Mouse (Mus musculus): ENCODE results near the gene Rab7b. TPM values are rescaled to one million over a fixed set of nuclear protein-coding genes. Genes with fewer than 3 reads are reported as not detected.

Rab7b gene
- 0.97 and 1.3 TPM in 2 replicates for polyA plus RNA-seq (2016; fragmentation: Nextera tagmentation; extraction: Ambion mirVana)

GRCm38 (mm10) chr1:131688475-131688874, at the start of gene Rab7b:
TSS of gene Rab7b (plus strand) at chr1:131688695.
- H3K27ac ChIP-seq = no peak within 1 kb of the TSS
- no peaks in the 10 kb centered on the region for H3K36me3 ChIP-seq
- whole genome bisulfite sequencing = 64% methylated on average over 8 of the region's 8 CpGs
- no peak within 1 kb of the TSS for H3K4me3 ChIP-seq (replicated peaks)
- no peaks in the 10 kb centered on the region for H3K27me3 ChIP-seq
- H3K4me1 ChIP-seq (replicated peaks) = no peaks in the 10 kb centered on the region
- no peaks in the 10 kb centered on the region for H3K9me3 ChIP-seq
- H3K9ac ChIP-seq (replicated peaks) = no peak within 1 kb of the TSS
- ATAC-seq (ENCODE audit: insufficient number of reproducible peaks, insufficient read depth, low FRiP score, low TSS enrichment, low read depth) = no peak
- H3K4me2 ChIP-seq = no peak within 1 kb of the TSS

DNA sequence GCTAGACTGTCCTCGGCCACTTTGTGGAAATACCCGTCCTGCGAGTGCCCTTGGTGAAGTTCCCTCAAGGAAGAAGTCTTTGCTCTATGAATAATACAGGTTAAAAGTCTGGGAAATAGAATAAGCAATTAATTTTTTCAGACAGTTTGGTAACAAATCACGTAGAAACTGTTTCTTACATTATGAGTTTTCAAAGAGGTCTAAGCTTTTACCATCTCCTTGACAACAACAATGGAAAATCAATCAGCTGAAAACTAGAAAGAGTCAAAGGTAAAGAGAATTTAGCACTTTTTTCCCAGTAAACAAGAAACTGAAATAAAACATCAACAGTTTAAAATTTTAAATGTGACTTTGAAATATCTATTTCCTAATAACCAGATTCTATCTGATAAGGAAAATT, 48.4 kb upstream of the Rab7b start:
- ATAC-seq (ENCODE audit: insufficient number of reproducible peaks, insufficient read depth, low FRiP score, low TSS enrichment, low read depth) = no peak
- Histone ChIP-seq H3K4me2 (no peak overlapping the region), H3K36me3 (no peaks in the 10 kb centered on the region), H3K27ac (no peak overlapping the region), H3K4me1 (replicated peaks) (no peaks in the 10 kb centered on the region), H3K27me3 (no peaks in the 10 kb centered on the region), H3K9me3 (no peaks in the 10 kb centered on the region), H3K4me3 (replicated peaks) (no peak overlapping the region), H3K9ac (replicated peaks) (no peak overlapping the region)
- 83% methylated on average over 4 of the region's 4 CpGs for WGBS

DNA sequence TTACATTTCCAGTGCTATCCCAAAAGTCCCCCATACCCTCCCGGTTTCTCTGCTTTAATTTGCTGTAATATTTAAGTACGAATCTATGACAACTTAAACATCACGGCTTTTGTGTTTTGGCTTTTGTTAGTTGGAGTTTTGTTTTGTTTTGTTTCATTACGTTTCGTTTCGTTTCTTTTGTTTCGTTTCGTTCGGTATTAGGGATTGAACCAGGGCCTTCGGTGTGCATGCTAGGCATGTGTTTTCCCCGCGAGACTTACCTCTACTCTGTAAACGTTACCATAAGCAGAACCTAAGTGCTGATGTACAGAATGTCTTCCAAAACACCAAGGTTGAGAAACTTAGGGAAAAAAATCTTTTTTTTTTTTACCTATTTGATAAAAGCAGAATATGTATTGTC, 46.9 kb upstream of the Rab7b start:
- Histone ChIP-seq H3K36me3 (no peaks in the 10 kb centered on the region), H3K27me3 (no peaks in the 10 kb centered on the region), H3K9ac (replicated peaks) (no peak overlapping the region), H3K9me3 (no peaks in the 10 kb centered on the region), H3K4me3 (replicated peaks) (no peak overlapping the region), H3K27ac (no peak overlapping the region), H3K4me1 (replicated peaks) (no peaks in the 10 kb centered on the region), H3K4me2 (no peak overlapping the region)
- 93% methylated on average over 13 of the region's 13 CpGs for WGBS
- no peak for ATAC-seq (ENCODE audit: insufficient number of reproducible peaks, insufficient read depth, low FRiP score, low TSS enrichment, low read depth)

DNA sequence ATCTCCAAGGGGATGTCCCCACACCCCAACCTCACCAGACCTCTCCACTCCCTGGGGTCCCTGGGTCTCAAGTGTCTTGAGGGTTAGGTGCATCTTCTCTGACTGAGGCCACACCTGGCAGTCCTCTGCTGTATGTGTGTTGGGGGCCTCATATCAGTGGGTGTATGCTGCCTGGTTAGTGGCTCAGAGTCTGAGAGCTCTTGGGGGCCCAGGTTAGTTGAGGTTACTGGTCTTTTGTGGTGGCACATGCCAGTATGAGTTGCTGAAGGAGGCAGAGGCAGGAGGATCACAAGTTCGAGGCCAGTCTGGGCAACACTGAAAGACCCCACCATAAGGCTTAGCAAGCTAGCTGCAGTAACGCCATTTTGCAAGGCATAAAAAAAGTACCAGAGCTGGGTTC, 46.2 kb upstream of the Rab7b start:
- Histone ChIP-seq H3K4me1 (replicated peaks) (no peaks in the 10 kb centered on the region), H3K27ac (no peak overlapping the region), H3K4me2 (no peak overlapping the region), H3K9me3 (no peaks in the 10 kb centered on the region), H3K27me3 (no peaks in the 10 kb centered on the region), H3K9ac (replicated peaks) (no peak overlapping the region), H3K36me3 (no peaks in the 10 kb centered on the region), H3K4me3 (replicated peaks) (no peak overlapping the region)
- no peak for ATAC-seq (ENCODE audit: insufficient number of reproducible peaks, insufficient read depth, low FRiP score, low TSS enrichment, low read depth)
- 89% methylated on average over 2 of the region's 2 CpGs for WGBS

- 0 out of 2 replicates have a peak, but pooled peaks cover 5% of the 10 kb centered on the region for H3K4me1 ChIP-seq (replicated peaks)
- H3K4me3 ChIP-seq (replicated peaks) = no peak overlapping the region
- H3K36me3 ChIP-seq = no peaks in the 10 kb centered on the region
- no peak overlapping the region for H3K4me2 ChIP-seq
- 79% methylated on average over 12 of the region's 12 CpGs for WGBS
- no peaks in the 10 kb centered on the region for H3K27me3 ChIP-seq
- no peak for ATAC-seq (ENCODE audit: insufficient number of reproducible peaks, insufficient read depth, low FRiP score, low TSS enrichment, low read depth)
- H3K9ac ChIP-seq (replicated peaks) = no peak overlapping the region
- H3K27ac ChIP-seq = no peak overlapping the region
- H3K9me3 ChIP-seq = no peaks in the 10 kb centered on the region
Observed at GRCm38 (mm10) chr1:131652670-131653443, 35.6 kb upstream of the Rab7b start.

GRCm38 (mm10) chr1:131655601-131656000, 32.9 kb upstream of the Rab7b start:
- no peak overlapping the region for H3K4me2 ChIP-seq
- WGBS = 84% methylated on average over 6 of the region's 6 CpGs
- ATAC-seq (ENCODE audit: insufficient number of reproducible peaks, insufficient read depth, low FRiP score, low TSS enrichment, low read depth) = no peak
- no peak overlapping the region for H3K4me3 ChIP-seq (replicated peaks)
- H3K27me3 ChIP-seq = no peaks in the 10 kb centered on the region
- H3K36me3 ChIP-seq = no peaks in the 10 kb centered on the region
- no peaks in the 10 kb centered on the region for H3K9me3 ChIP-seq
- H3K27ac ChIP-seq = no peak overlapping the region
- 0 out of 2 replicates have a peak, but pooled peaks cover 5% of the 10 kb centered on the region for H3K4me1 ChIP-seq (replicated peaks)
- H3K9ac ChIP-seq (replicated peaks) = no peak overlapping the region

DNA sequence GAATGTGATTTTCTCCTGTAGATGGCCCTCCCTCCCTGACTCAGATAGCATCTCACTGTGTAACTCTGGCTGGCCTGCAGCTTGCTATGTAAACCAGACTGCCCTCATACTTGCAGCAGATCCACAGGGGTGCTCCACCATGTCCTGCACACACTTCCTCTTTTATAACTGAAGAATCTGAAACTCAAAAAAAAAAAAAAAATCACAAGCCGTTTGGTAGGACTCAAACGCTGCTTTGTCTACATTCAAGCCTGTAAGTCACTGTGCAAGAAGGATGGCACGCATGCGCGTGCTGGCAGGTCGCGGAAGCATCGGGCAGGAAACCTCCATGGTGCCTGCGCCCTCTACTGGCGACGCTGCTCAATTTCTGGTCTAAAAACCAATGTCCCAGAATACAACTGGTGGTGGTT, 30.5 kb upstream of the Rab7b start:
- ATAC-seq (ENCODE audit: insufficient number of reproducible peaks, insufficient read depth, low FRiP score, low TSS enrichment, low read depth) = peak; percentile 87
- Histone ChIP-seq H3K36me3 (no peaks in the 10 kb centered on the region), H3K9ac (replicated peaks) (0 out of 2 replicates have a peak overlapping the region, but pooled peaks have one; percentile 35), H3K4me1 (replicated peaks) (0 out of 2 replicates have a peak, but pooled peaks cover 5% of the 10 kb centered on the region), H3K9me3 (no peaks in the 10 kb centered on the region), H3K27ac (peak overlapping the region; percentile 56; the same call in 1 of the 2 replicates), H3K4me2 (peak overlapping the region; percentile 45), H3K27me3 (no peaks in the 10 kb centered on the region), H3K4me3 (replicated peaks) (peak overlapping the region; percentile 21; the same call in 1 of the 2 replicates)
- under 1% methylated on average over 11 of the region's 11 CpGs for WGBS

DNA sequence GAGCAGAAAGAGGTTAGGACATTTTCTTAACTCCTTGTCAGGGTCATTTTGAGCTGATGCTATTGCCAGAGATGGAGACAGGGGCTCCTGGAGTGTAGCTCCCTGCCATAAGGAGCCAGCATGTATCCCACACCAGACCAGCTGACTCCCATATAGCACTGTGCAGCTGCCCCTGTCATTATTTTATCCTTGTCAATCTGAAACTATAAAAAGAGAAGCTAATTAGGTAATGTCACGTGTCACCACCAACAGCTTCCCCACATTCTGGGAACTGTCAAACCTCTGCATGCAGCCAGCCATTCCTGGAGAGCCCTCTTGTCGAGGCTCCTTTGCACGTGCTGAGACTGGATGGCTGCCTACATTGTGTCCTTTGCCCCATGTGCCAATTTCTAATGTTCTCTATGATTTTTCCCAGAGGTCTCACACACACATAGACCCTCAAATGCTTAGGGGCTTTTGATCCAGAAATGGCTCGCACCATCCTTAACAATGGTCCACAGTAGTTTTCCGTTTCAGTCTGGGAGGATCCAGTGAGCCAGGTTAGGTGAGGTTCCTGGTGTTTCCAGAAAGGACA, 28.9 kb upstream of the Rab7b start:
- no peak overlapping the region for H3K9ac ChIP-seq (replicated peaks)
- H3K27ac ChIP-seq = no peak overlapping the region
- H3K9me3 ChIP-seq = no peaks in the 10 kb centered on the region
- H3K36me3 ChIP-seq = no peaks in the 10 kb centered on the region
- H3K4me2 ChIP-seq = no peak overlapping the region
- 79% methylated on average over 5 of the region's 5 CpGs for WGBS
- H3K4me3 ChIP-seq (replicated peaks) = no peak overlapping the region
- ATAC-seq (ENCODE audit: insufficient number of reproducible peaks, insufficient read depth, low FRiP score, low TSS enrichment, low read depth) = no peak
- H3K4me1 ChIP-seq (replicated peaks) = 0 out of 2 replicates have a peak, but pooled peaks cover 5% of the 10 kb centered on the region
- no peaks in the 10 kb centered on the region for H3K27me3 ChIP-seq

GRCm38 (mm10) chr1:131660266-131660665, 28.2 kb upstream of the Rab7b start:
- H3K9me3 ChIP-seq = no peaks in the 10 kb centered on the region
- H3K4me3 ChIP-seq (replicated peaks) = no peak overlapping the region
- 0 out of 2 replicates have a peak, but pooled peaks cover 5% of the 10 kb centered on the region for H3K4me1 ChIP-seq (replicated peaks)
- no peak overlapping the region for H3K27ac ChIP-seq
- H3K36me3 ChIP-seq = no peaks in the 10 kb centered on the region
- no peak overlapping the region for H3K9ac ChIP-seq (replicated peaks)
- no peak for ATAC-seq (ENCODE audit: insufficient number of reproducible peaks, insufficient read depth, low FRiP score, low TSS enrichment, low read depth)
- H3K4me2 ChIP-seq = no peak overlapping the region
- WGBS = 85% methylated on average over 2 of the region's 2 CpGs
- H3K27me3 ChIP-seq = no peaks in the 10 kb centered on the region

DNA sequence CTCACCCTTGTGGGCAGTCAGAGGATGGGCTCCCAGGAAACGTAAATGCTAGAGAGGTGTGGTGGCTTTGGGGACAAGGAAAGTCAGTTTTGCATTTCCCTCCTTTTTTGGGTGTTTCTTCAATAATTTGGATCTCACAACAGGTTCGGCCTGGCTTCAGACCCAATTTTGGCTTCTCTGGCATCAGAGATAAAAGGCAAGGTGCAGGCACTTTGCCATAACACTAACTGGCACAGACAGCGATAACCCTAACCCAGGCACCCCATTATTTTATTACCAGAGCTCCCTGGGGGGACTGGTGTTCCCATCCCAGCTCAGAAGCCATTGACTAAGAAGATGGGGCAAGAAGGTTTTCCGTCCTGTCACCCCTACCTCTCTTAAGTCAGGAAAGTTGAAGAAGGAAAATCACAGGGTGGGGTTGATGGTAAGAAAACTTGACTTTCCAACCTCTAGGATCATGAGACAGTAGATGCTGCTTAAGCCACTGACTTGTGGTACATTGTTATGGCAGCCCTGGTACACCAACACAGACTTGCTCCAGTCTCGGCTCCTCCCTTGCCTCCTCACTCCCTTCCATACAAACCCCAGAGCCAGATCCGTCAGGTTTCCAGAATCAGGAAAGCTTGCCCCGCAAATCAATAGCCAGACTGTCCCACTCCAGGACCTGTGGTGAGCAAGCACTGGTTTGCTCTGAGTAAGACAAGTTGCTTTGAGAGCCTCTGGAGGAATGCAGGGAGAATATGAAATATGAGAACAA, 27.6 kb upstream of the Rab7b start:
- 75% methylated on average over 7 of the region's 7 CpGs for WGBS
- H3K27me3 ChIP-seq = no peaks in the 10 kb centered on the region
- H3K36me3 ChIP-seq = no peaks in the 10 kb centered on the region
- H3K4me2 ChIP-seq = no peak overlapping the region
- ATAC-seq (ENCODE audit: insufficient number of reproducible peaks, insufficient read depth, low FRiP score, low TSS enrichment, low read depth) = no peak
- no peaks in the 10 kb centered on the region for H3K9me3 ChIP-seq
- H3K4me1 ChIP-seq (replicated peaks) = 0 out of 2 replicates have a peak, but pooled peaks cover 5% of the 10 kb centered on the region
- H3K9ac ChIP-seq (replicated peaks) = no peak overlapping the region
- no peak overlapping the region for H3K4me3 ChIP-seq (replicated peaks)
- H3K27ac ChIP-seq = no peak overlapping the region

DNA sequence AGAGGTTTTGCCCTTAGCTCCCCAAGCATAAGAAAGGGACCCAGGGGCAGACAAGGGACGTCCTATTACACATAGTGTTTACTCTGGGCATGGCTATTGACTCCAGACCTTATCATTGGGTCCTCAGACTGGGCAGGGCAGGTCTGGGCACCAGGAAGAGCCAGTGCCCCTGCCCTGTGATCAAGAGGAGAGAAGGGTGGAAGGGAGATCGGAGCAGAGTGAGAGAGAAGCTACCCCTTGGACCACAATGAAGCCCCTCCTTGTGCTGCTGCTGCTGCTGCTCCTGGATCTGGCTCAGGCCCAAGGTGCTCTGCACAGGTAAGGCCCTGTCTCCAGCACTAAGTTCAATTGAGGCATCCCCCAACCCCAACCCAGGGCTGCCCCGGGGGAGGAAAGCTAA, 26.7 kb upstream of the Rab7b start:
- no peak for ATAC-seq (ENCODE audit: insufficient number of reproducible peaks, insufficient read depth, low FRiP score, low TSS enrichment, low read depth)
- H3K27me3 ChIP-seq = no peaks in the 10 kb centered on the region
- H3K9me3 ChIP-seq = no peaks in the 10 kb centered on the region
- no peak overlapping the region for H3K27ac ChIP-seq
- 0 out of 2 replicates have a peak, but pooled peaks cover 5% of the 10 kb centered on the region for H3K4me1 ChIP-seq (replicated peaks)
- H3K9ac ChIP-seq (replicated peaks) = no peak overlapping the region
- H3K4me3 ChIP-seq (replicated peaks) = no peak overlapping the region
- H3K4me2 ChIP-seq = no peak overlapping the region
- H3K36me3 ChIP-seq = no peaks in the 10 kb centered on the region
- 75% methylated on average over 3 of the region's 3 CpGs for WGBS
